Mouse (Mus musculus) monocyte, adult 2 months (primary cell): ENCODE data around the gene Tmem207.

Source experiments
- DNase-seq, 2 experiments: peaks; one replicate each; pipeline ENCODE4 v3.0.0; 2022; ENCODE audit warnings: low spot score in 2 of 2, low read depth in 1 of 2

Gene Tmem207

GRCm38 (mm10) chr16:26462835-26463234 is 63.7 kb downstream of the Tmem207 start, which contains the start of gene Cldn16:
Gene Cldn16, plus strand, starts transcription at chr16:26463135.
- DNase-seq = no peak

DNA sequence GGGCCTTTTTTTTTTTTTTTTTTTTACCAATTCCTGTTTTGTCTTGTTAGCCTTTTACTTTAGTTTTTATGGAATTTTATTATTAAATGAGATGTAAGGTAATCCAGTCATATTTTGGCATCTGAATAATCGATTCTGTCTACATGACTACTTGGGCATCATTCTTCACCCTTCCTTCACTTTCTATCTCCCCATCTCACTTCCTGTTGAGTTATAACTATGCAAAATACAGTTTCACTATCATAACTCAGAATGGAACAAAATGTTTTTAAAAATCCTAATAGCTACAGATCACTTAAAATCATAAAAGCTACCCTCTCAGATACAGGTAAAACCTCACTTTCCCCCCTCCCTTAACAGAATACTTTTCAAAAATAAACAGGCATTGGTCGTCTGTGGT is 70.4 kb downstream of the Tmem207 start:
- no peak for DNase-seq

- DNase-seq = no peak
Observed at GRCm38 (mm10) chr16:26454163-26454562, 72.4 kb downstream of the Tmem207 start.
